Mouse (Mus musculus) monocyte, adult 2 months (primary cell): ENCODE results near the gene Tbc1d16.
"Not testable (repeated sequence)": the region's sequence is repeated elsewhere in the genome, so short reads cannot be mapped to it uniquely, and the experiment has no call there.

Experiments used
- DNase-seq, 2 experiments: peaks; one replicate each; pipeline ENCODE4 v3.0.0; 2022; ENCODE audit warnings: low spot score in 2 of 2, low read depth in 1 of 2

Tbc1d16 gene

GRCm38 (mm10) chr11:119123522-119124319 lies 104.6 kb downstream of the Tbc1d16 start:
- no peak for DNase-seq

GRCm38 (mm10) chr11:119122396-119122795 lies 105.9 kb downstream of the Tbc1d16 start:
- peak in 1 of 2 experiments; percentile 18 for DNase-seq

- DNase-seq = no peak
Observed at GRCm38 (mm10) chr11:119118905-119119304, 109.4 kb downstream of the Tbc1d16 start.

GRCm38 (mm10) chr11:119117945-119118344 lies 110.4 kb downstream of the Tbc1d16 start:
- no peak for DNase-seq

DNA sequence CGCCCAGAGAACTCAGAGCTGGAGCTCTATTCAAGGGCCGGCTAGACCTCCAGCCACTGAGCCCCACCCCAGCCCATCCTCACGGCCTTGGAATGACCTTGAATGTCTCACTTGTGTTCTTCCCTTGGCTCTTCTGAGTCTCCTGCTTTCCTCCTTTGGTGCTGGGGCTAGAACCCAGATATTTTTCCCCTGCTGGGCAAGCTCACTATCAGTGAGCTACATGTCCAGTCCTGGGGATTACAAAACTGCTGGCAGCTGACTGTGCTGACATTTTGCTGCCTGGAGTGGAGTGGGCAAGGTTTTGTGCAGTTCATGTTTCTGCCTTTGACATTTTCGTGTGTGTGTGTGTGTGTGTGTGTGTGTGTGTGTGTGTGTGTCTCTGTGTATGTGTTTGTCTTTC lies 111.3 kb downstream of the Tbc1d16 start:
- DNase-seq = no peak

DNA sequence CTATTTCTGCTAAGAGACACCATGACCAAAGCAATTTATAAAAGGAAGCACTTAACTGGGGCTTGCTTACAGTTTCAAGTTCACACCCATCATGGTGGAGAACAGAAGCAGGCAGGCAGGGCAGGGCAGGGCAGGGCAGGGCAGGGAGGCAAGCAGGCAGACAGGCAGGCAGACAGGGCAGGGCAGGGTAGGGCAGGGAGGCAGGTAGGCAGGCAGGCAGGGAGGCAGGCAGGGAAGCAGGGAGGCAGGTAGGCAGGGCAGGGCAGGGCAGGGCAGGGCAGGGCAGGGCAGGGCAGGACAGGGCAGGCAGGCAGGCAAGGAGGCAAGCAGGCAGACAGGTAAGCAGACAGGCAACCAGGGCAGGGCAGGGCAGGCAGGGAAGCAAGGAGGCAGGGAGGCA lies 115.6 kb downstream of the Tbc1d16 start:
- DNase-seq = no peak

GRCm38 (mm10) chr11:119111345-119111744 lies 117.0 kb downstream of the Tbc1d16 start:
- no peak for DNase-seq

DNA sequence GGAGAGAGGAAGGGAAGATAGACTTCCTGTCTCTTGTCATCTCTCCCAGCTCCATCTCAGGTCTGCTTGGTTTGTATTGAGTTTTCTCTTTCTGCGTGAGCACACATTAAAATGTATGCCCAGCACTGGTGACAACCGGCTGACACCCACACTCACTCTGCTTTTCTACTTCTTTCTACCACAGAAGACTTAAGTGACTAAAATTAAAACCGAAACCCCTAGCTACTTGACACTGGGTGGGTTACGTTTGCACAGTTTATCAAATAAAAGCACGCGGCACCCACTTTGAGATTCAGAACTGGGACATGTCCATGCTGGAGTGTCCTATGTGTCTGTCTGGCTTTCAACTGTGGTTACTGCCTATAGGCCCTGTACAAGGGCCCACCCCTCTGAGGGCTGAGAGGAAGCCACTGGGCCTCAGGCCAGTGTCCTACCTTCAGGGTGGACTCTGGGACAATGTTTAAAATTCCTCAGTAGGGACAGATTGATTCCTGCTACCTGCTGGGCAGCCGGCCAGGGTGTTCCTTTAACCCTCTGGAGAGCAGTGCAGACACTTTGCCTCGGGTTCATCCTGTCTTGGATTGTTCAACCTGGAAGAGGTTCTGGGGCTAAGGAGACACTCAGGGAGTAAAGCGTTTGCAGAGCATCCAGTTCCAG lies 118.8 kb downstream of the Tbc1d16 start:
- DNase-seq = no peak

- no peak for DNase-seq
Observed at GRCm38 (mm10) chr11:119108573-119109263, 119.6 kb downstream of the Tbc1d16 start.

DNA sequence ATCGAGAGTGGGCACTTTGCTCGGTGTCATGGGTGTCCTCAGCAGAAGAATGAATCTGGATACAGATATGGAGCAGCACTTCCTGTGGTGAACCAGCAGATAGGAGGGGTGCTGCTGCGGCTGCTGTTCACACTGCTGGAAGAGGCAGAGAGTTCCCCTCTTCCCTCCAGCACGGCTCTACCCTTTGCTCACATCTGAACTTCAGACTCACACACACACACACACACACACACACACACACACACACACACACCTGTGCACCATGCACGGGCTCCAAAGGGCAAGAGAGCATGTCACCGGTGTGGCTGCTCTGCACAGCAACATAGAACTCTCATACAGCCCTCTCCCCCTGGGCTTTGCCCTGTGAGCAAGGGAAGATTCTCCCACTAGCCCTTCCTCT lies 122.0 kb downstream of the Tbc1d16 start:
- no peak for DNase-seq

GRCm38 (mm10) chr11:119105748-119106147 lies 122.6 kb downstream of the Tbc1d16 start:
- DNase-seq = no peak

- DNase-seq = no peak
Observed at GRCm38 (mm10) chr11:119105071-119105609, 123.2 kb downstream of the Tbc1d16 start.

DNA sequence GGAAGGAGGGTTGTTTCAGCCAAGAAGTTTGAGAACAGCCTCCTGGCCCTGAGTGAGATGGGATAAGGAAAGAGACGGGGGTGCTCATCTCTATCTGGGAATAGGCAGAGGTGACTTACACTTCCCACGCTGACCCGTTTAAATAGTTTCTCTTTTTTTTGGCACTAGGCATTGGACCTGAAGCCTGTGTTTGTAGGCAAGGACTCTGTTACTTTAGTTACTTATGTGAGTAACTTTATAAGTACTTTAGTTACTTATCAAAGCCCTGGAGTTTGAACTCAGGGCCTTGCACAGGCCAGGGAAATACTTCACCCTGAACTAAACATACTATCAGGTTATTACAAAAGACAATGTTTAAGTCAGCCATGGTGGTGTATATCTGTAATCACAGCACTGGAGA lies 124.3 kb downstream of the Tbc1d16 start:
- no peak for DNase-seq

DNA sequence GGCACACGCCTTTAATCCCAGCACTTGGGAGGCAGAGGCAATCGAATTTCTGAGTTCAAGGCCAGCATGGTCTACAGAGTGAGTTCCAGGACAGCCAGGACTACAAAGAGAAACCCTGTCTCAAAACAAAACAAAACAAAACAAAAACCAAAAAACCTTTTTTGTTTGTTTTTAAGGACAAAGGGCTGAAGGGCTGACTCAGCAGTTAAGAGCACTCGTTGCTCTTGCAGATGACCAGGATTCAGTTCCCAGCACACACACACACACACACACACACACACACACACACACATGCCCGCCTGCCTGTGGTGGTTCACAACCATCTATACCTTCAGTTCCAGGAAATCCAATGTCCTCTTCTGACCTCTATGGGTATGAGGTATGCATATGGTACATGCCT lies 127.9 kb downstream of the Tbc1d16 start:
- DNase-seq = not testable (repeated sequence)

DNA sequence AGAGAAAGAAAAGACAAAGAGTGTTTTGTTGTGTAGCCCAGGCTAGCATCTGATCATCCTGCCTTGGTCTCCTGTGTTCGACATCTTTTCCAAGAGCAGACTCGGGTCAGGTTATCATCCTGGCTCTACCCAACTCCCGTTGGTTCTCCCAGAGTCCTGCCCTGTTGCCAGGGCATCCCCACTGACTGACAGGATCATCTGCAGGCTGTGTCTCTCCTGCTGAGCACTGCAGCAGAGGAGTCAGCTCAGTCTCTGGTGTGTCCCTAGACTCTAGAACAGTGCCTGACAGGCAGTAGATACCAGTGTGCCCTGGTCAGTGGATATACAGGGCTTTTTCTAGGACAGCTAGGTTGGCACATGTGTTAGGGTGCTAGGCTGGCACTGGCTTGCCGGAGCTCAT lies 130.1 kb downstream of the Tbc1d16 start:
- no peak for DNase-seq

DNA sequence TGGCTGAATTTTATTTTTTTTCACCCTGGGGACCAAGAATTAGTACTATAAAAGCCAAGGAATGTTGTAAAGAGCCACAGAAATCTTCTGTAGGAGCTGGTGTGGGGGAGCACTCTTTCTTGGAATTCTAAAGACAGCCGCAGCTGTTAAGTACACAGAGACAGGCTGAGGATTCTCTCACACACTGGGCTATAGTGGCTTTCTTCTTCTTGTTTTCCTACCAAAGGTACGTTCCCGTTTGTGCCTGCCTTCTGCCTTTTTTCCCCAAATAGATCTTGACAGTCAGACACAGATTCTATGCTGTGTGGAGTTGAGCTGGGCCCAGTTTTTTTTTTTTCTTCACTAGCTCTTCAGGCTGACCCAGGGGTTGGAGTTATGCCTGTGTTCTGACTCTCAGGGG lies 132.9 kb downstream of the Tbc1d16 start:
- no peak for DNase-seq

DNA sequence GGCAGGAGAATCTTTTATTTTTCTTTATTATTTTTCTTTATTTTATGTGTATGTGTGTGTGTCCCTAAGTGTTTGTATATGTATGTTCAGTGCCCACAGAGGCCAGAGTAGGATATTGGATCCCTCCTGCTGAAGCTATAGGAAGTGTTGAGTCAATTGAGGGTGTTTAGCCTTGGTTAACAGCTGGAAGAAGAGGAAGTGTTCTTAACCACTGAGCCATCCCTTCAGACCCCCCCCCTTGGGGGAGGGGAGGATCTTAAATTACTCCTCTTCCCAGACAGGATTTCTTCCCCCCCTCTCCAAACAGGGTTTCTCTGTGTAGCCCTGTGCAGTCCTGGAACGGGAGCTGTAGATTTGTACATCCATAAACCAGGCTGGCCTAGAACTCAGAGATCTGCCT lies 135.0 kb downstream of the Tbc1d16 start:
- no peak for DNase-seq
